Mouse (Mus musculus) MN1 (cell line): Measurements from ENCODE around the gene Rftn1.

Source experiments
- DNase-seq: peaks from one replicate; pipeline ENCODE4 v3.0.0-alpha.2; 2016; ENCODE audit warnings: low spot score

The Rftn1 gene

GRCm38 (mm10) chr17:50201828-50202445 is 11.5 kb upstream of the Rftn1 start:
- no peak for DNase-seq

- DNase-seq = no peak
Observed at GRCm38 (mm10) chr17:50199075-50199850, 8.8 kb upstream of the Rftn1 start.

GRCm38 (mm10) chr17:50197572-50197971 is 7.1 kb upstream of the Rftn1 start:
- DNase-seq = no peak

- no peak for DNase-seq
Observed at GRCm38 (mm10) chr17:50196005-50196672, 5.7 kb upstream of the Rftn1 start.

- DNase-seq = no peak
Observed at GRCm38 (mm10) chr17:50195399-50195798, 4.9 kb upstream of the Rftn1 start.

- no peak for DNase-seq
Observed at GRCm38 (mm10) chr17:50194541-50194940, 4.1 kb upstream of the Rftn1 start.

- DNase-seq = no peak
Observed at GRCm38 (mm10) chr17:50193653-50194052, 3.2 kb upstream of the Rftn1 start.

- DNase-seq = no peak
Observed at GRCm38 (mm10) chr17:50192376-50192940, 2.0 kb upstream of the Rftn1 start.

GRCm38 (mm10) chr17:50191318-50191957 is 964 bp upstream of the Rftn1 start:
- DNase-seq = no peak

- no peak for DNase-seq
Observed at GRCm38 (mm10) chr17:50189381-50190012, 977 bp downstream of the Rftn1 start.

GRCm38 (mm10) chr17:50188662-50189345 is 1.7 kb downstream of the Rftn1 start:
- no peak for DNase-seq

GRCm38 (mm10) chr17:50185616-50186015 is 4.9 kb downstream of the Rftn1 start:
- no peak for DNase-seq

- no peak for DNase-seq
Observed at GRCm38 (mm10) chr17:50185083-50185482, 5.4 kb downstream of the Rftn1 start.

- DNase-seq = no peak
Observed at GRCm38 (mm10) chr17:50184217-50185038, 6.0 kb downstream of the Rftn1 start.

- DNase-seq = no peak
Observed at GRCm38 (mm10) chr17:50183300-50183699, 7.2 kb downstream of the Rftn1 start.

- peak; percentile 61 for DNase-seq
Observed at GRCm38 (mm10) chr17:50182542-50182951, 7.9 kb downstream of the Rftn1 start.

- no peak for DNase-seq
Observed at GRCm38 (mm10) chr17:50180899-50181570, 9.4 kb downstream of the Rftn1 start.

- DNase-seq = no peak
Observed at GRCm38 (mm10) chr17:50173776-50174175, 16.7 kb downstream of the Rftn1 start.

GRCm38 (mm10) chr17:50173368-50173767 is 17.1 kb downstream of the Rftn1 start:
- no peak for DNase-seq

- no peak for DNase-seq
Observed at GRCm38 (mm10) chr17:50172795-50173194, 17.7 kb downstream of the Rftn1 start.
